Mouse (Mus musculus) adrenal gland, postnatal 4 days (tissue): ENCODE results near the gene Pign. TPM values are rescaled to one million over a fixed set of nuclear protein-coding genes. Genes with fewer than 3 reads are reported as not detected.

ENCODE experiments used
- DNase-seq, 2 experiments: peaks; one replicate each; pipeline ENCODE4 v3.0.0; 2021 to 2022; ENCODE audit warnings: low spot score in 2 of 2, mixed read lengths in 2 of 2
- microRNA-seq: library from miRNA; unstranded; fragments of <30 nt; microRNA quantifications from one replicate; pipeline ENCODE4 v1.2.0, GENCODE M21; 2021
- total RNA-seq, 2 experiments: library from RNA; stranded (reverse); gene quantifications; 2 replicates each; pipeline ENCODE4 v1.2.3; 2021

Pign gene
- total RNA-seq, 2 experiments from 2014 or later, result 44.1 to 54.4 TPM

DNA sequence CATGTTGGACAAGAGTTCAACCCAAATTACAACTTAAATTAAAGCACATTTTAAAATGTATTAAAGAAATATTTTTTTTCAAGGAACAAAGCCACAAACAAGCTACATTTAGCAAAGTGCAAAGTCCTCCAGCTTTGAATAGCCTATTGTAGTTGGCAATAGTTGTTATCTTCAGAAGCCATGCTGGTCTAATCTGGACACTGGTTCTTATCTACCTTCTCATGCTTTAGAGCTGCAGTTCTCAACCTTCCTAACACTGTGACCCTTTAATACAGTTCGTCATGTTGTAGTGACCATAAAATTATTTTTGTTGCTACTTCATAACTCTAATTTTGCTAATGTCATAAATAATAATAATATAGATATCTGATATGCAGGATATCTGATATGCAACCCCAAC is 99.2 kb downstream of the Pign start:
- DNase-seq, result no peak

DNA sequence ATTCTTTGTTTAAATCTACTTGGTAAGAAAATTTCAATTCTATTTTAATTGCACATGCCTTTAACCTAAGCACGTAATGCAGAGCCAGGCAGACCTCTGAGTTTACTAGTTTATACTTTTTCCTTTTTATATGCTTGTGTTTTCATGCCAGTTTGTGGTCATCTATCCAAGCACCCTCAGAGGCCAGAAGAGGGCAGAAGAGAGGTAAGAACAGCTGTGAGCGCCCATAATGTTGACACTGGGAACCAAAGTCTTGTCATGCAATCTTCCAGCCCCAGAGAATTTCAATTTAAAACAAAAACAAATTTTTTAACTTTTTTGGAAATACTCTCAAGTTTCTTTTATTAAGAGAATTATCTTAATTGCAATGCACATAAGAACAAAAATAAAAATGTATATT is 99.7 kb downstream of the Pign start:
- DNase-seq, result no peak

DNA sequence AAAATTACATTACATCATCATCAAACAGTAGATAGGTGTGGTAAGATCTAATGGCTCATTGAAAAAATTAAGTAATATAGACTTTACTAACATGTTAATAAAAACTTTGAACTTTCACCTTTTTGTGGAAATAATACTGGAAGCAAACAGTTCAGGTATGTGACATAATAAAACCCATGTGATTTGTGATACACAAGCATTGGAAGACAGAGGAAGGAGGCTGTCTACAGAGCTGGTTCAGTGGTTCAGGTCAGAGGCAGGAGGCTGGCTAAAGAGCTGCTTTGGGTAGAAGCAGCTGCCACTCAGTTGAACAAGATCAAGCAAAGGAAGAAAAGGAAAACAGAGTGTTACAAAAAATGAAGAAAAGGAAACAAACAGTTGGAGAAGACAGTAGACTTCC is 107.4 kb downstream of the Pign start:
- DNase-seq, result no peak

DNA sequence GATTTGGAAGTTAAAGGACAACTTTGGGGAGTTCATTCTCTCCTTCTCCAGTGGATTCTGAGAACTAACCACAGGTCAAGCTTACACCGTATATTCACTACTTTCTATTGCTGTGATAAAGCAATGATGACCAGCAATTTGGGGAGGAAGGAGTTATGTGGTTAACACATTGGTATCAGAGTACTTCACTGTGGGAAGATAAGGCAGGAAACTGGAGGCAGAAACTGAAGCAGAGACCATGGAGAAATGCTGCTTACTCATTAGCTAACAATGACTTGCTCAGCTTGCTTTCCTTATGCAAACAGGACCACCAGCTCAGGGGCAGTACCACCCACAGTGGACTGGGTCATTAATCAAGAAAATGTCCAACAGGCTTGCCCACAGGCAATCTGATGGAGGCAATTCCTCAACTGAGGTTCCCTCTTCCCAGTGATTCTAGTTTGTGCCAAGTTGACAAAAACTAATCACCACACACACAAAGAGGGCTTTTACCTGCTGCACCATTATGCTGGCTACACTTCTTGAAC is 108.2 kb downstream of the Pign start:
- no peak for DNase-seq

DNA sequence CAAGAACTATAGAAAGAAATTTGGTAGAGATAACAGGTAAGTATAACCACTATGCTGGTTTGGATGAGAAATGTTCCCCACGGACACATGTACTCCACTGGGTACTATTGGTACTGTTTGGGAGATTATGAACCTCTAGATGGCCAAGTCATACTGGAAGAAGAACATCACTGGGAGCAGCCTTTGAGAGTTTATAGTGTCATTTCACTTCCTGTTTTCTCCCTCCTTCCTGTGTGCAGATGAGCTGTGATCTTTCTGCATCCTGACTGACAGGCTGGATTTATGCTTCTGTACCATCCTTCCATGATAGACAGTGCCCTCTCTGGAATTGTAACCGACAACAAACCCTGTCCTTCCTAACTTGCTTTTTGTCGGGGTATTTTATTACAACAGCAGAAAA is 110.3 kb downstream of the Pign start:
- DNase-seq, result no peak

DNA sequence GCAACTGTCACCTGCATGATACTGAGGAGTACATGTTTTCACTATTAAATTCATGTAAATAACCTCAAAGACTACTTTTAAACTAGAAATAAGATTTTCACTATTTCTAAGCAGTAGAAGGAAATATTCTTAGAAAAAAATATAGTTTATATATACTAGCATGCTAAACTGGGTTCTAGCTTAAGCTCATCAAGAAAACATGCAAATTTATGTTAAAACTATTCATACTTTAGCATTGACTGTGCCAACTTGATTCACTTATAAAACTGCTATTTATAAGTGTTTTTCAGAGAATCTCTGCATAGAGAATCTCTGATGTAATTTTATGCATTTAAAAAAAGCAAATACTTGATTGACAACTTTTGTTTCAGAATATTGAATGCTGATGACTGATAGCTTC is 113.3 kb downstream of the Pign start:
- no peak for DNase-seq

DNA sequence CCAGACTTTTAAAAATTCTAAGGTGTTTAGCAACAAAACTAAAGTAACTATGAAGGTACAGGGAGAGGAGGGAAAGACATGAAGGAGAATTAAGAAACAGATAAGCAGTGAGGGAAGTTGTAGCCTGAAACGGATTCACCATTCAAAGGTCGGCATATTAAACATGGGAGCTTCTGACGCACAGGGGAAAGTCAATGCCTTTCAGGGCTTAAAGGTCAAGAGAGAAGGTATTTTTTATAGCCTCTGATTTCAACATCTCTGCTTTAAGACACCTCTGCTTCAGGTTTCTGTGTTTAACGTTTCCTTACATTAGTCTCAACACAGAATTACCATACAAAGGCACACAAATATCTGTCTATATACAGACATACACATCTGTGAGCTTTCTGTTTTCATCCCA is 113.8 kb downstream of the Pign start:
- no peak for DNase-seq

DNA sequence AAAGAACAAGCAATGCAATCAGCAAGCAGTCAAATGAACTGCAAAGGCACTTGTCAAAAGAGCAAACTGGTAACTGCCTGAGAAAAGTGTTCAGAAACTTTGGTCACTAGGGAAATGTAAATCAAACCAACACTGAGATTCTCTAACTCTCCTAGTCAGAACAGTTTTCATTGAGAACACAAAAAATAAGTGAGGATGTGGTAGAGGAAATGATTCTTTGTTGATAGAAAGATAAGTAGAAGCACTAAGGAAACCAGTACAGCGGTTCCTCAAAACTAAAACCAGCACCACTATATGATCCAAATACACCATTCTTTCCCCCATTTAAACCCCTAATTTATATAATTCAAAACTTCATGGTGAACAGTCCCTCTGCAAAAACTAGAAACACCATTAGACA is 120.4 kb downstream of the Pign start:
- DNase-seq, result no peak

DNA sequence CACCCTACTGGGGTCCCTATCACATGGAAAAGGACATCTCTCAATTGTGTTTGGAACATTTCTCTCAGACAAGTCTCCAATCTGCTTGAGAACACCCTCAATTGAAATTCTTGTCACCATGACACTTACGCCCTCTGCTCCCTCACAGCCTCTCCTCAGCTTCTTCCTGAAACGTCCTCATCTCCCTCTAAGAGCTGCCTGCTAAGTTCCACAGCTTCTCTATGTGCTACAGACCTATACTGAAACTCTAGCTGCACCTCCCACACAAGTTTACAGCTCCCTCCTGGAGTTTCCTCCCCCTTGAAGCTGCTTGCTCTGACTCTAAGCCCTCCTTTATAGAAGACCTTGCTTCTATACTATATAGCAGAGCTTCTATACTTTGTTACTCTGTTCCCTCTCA is 139.7 kb downstream of the Pign start:
- DNase-seq, result no peak

DNA sequence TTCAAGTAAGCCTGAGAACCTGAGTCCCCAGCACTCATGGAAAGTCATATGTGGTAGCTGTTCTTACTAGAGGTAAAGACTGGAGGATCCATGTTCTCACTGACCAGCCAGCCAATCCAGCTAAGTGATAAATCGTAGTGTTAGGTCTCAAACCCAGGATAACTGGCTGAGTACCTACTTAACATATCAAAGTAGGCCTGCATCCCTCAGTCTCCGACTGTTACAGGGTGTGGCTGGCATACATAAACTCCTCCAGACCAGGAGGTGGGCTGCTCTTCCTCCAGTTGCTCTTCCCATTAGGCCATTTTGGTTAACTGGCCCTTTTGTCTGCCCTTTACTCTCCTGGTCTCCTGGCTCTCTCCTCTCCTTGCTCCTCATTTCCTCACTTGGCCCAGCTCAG is 141.2 kb downstream of the Pign start:
- DNase-seq, result no peak

DNA sequence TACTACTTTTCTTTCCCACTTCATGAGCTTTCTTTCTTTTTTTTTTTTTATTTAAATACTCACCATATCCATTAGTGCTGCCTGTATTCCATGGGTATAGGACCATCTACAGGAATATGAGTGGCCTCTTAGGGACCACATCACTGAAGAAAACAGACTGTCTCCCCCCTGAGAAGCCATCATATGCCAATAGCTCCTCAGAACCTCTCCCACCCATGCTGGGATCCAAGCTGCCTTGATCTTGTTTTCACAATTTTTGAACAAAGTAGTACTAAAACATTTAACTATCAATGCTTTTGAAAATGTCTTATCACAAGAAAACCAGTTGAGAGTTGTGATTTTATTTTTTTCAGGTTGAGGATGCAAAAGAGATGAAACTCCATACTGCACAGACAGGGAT is 145.4 kb downstream of the Pign start:
- no peak for DNase-seq

DNA sequence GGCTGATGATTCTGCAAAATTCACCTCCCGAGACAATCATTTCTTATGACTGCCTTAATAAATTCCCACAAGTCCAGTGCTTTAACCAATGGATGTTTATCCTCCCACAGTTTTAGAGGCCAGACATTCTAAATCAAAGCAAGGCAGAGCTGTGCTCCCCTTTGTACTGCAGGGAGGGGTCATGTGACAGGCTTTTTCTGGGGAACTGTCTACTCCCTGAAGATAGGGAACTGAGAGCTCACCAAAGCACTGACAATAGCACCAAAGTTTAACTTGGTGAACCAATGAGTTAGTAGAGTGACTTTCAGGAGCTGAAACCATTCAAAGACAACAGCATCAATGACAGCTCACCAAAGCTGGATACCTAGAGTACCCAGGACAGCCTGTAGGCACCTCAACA is 156.4 kb downstream of the Pign start:
- no peak for DNase-seq

DNA sequence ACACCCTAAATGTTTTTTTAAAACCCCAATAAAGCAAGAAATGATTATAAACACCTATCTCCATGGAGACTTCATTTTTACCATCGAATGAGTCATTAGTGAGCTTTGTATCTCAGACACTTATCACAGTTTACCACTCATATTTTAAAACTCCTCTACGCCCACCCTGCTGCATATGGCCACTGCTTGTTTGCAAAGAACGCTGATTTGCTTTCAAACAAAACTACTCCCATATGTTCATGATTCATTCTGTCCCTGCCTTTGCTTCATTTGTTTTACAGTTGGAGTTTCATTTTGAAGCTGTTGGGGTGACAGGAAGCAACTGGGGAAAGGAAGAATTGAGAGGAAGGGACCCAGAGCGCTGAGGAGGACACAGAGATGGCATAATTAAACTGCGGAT is 170.9 kb downstream of the Pign start:
- no peak for DNase-seq

DNA sequence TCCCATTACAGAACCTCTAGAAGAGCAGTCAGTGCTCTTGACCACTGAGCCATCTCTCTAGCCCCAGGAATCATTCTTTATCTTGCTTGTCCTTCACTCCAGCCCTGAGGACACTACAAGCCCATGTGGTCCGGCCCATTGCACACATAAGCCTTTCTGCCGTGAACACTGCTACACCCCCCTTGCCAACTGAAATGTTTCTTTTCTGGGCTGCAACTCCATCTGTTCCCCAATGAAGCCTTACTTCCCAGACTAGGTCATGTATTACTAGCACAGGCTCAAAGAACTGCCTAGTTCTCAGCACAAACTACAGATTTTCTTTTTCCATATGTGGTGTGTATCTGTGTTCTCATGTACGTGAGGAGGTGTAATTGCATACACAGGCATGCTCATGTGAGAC is 174.0 kb downstream of the Pign start:
- no peak for DNase-seq

DNA sequence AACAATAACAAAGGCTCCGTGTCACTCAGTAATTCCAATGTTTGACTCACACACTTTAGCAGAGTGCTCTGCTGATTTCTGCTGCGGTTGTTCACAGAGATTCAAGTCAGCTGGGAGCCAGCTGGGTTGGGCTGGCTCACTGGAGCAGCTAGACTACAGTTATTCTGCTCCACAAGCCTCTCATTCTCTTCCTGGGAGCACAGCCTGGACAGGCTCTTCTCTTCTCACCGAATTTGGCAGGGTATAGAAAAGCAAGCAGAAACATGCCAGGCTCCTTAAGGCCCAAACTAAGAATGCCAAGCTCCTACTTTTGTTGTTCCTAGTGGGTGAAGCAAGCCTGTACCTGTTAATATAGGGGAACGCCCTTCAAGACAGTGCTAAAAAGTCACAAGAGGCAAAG is 176.4 kb downstream of the Pign start:
- DNase-seq, result no peak

Small RNAs within 50 kb of the gene (microRNA-seq; reads per million reads assigned to microRNA genes)
- gene Gm22426, result not detected

Other genes starting within 250 kb of the Pign start
- gene Relch, start 184 bp upstream of the Pign start, total RNA-seq, result 10 to 100 TPM; 65.1 to 65.2 TPM
- 1 to 10 TPM; 3.1 to 3.9 TPM for gene Tnfrsf11a, start 117.0 kb upstream of the Pign start, total RNA-seq